Mouse (Mus musculus) limb, embryonic 15.5 days (tissue): ENCODE measurements around the gene Fxyd2. TPM values are rescaled to one million over a fixed set of nuclear protein-coding genes. Genes with fewer than 3 reads are reported as not detected.

Source experiments
- ATAC-seq: fragments of 200-750 bp; cut with Nextera tagmentation; 2 replicates; pipeline ENCODE4 v1.8.0; 2017; ENCODE audit warnings: low read depth, moderate TSS enrichment; ENCODE audit not compliant: insufficient number of reproducible peaks, low FRiP score, low TSS enrichment
- H3K27ac ChIP-seq: fragments of 300-500 bp; sonication (generic); 2 replicates; pipeline ENCODE4 v1.5.1; 2015; ENCODE audit warnings: moderate library complexity, mild to moderate bottlenecking, inconsistent platforms
- H3K27me3 ChIP-seq: fragments of 300-500 bp; sonication (generic); 2 replicates; pipeline ENCODE4 v1.6.1; 2015; ENCODE audit warnings: inconsistent platforms
- H3K36me3 ChIP-seq: fragments of 300-500 bp; sonication (generic); 2 replicates; pipeline ENCODE4 v1.6.1; 2015; ENCODE audit warnings: inconsistent platforms
- H3K4me1 ChIP-seq: fragments of 300-500 bp; sonication (generic); 2 replicates; pipeline ENCODE4 v1.6.1; 2015; ENCODE audit warnings: inconsistent platforms
- H3K4me2 ChIP-seq: fragments of 300-500 bp; sonication (generic); 2 replicates; pipeline ENCODE4 v1.6.1; 2015; ENCODE audit warnings: mild to moderate bottlenecking, inconsistent platforms
- H3K4me3 ChIP-seq: fragments of 300-500 bp; sonication (generic); 2 replicates; pipeline ENCODE4 v1.5.1; 2015; ENCODE audit warnings: mild to moderate bottlenecking, inconsistent platforms
- H3K9ac ChIP-seq: fragments of 300-500 bp; sonication (generic); 2 replicates; pipeline ENCODE4 v1.6.1; 2015; ENCODE audit warnings: inconsistent platforms
- H3K9me3 ChIP-seq: fragments of 300-500 bp; sonication (generic); 2 replicates; pipeline ENCODE4 v1.6.1; 2016; ENCODE audit warnings: inconsistent platforms
- WGBS: fragments of 180-500 bp; shearing (Covaris S2); methylation state at CpG from one replicate; pipeline ENCODE4 v1.1.7; 2015; 5-methylcytosine and 5-hydroxymethylcytosine counted together
- polyA plus RNA-seq: library from polyadenylated mRNA; unstranded; fragments of >200 nt; fragmentation: Nextera tagmentation; extraction: Ambion mirVana; gene quantifications from 2 replicates; pipeline ENCODE4 v1.2.1, GENCODE M21; 2015

Fxyd2 gene
- polyA plus RNA-seq, 1 experiment from 2014 or later, result 4.7 TPM

DNA sequence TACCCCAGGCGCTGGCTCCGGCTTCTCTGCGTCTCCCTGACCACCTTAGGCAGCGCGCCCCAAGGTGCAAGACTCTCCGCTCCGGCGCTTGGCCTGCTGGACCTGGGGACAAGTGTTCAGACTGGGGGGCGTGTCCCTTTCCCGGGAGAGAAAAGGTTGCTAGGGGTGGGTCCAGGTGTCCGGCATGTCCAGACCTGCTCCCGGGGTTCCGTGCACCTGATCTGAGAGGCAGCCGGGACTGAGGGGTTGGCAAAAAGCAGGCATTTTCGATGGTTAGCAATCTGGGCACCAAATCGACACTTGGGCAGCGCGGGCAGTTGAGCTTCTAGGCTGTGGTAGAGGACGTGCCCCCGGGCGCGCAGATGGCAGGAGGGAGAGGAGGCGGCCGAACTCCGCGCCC lies 31.7 kb downstream of the Fxyd2 start:
- H3K4me1 ChIP-seq, result peaks cover 18% of the 10 kb centered on the region
- peak overlapping the region; percentile 77 for H3K4me2 ChIP-seq
- H3K9me3 ChIP-seq, result no peaks in the 10 kb centered on the region
- no peak for ATAC-seq
- peaks cover 75% of the 10 kb centered on the region for H3K27me3 ChIP-seq
- no peaks in the 10 kb centered on the region for H3K36me3 ChIP-seq
- peak overlapping the region; percentile 39 for H3K4me3 ChIP-seq
- 4% methylated on average over 26 of the region's 26 CpGs for WGBS
- H3K9ac ChIP-seq, result no peak overlapping the region
- H3K27ac ChIP-seq, result no peak overlapping the region

DNA sequence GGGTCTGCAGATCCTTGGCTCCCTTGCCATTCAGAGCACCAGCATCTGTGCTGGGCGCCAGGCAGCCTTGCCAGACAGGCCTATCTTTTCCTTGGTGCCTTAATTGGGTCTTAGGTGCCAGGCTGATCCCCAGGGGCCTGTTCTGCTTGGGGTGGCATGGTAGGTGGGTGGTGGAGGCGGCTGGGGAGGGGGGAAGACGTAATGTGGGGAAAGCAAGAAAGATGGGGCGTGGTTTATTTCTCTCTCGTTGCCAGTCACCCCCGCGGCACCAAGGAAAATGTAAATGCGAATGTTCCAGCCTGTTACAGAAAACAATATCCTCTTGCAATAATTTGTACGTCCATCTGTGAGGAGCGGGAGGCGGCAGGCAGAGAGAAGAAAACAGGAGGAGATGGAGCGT lies 33.2 kb downstream of the Fxyd2 start:
- Histone ChIP-seq H3K4me2 (no peak overlapping the region), H3K9me3 (no peaks in the 10 kb centered on the region), H3K4me1 (peaks cover 18% of the 10 kb centered on the region), H3K27ac (no peak overlapping the region), H3K27me3 (peaks cover 62% of the 10 kb centered on the region), H3K4me3 (no peak overlapping the region), H3K9ac (no peak overlapping the region), H3K36me3 (no peaks in the 10 kb centered on the region)
- no peak for ATAC-seq
- 66% methylated on average over 12 of the region's 12 CpGs for WGBS

DNA sequence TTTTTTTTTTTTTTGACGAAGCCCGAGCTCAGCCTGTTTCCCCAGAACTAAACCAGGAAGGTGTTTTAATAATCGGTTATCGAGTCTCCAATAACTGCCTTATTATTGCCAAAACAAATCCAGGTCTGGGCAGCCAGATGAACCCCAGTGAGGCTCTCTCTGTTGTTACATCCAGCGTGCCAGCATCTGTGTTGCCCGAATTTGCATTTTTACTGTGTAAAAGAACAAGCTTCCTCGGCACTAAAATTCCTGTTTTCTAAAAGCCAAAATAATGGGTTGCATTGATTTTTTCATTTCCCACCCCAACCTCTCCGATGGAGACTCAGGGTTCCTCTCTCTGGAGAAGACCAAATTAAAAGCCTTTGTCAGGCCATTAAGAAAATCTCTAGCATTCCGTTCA lies 33.6 kb downstream of the Fxyd2 start:
- Histone ChIP-seq H3K4me2 (no peak overlapping the region), H3K27me3 (peaks cover 60% of the 10 kb centered on the region), H3K27ac (no peak overlapping the region), H3K4me1 (peaks cover 18% of the 10 kb centered on the region), H3K4me3 (no peak overlapping the region), H3K9me3 (no peaks in the 10 kb centered on the region), H3K36me3 (no peaks in the 10 kb centered on the region), H3K9ac (no peak overlapping the region)
- ATAC-seq, result no peak
- 57% methylated on average over 9 of the region's 9 CpGs for WGBS

DNA sequence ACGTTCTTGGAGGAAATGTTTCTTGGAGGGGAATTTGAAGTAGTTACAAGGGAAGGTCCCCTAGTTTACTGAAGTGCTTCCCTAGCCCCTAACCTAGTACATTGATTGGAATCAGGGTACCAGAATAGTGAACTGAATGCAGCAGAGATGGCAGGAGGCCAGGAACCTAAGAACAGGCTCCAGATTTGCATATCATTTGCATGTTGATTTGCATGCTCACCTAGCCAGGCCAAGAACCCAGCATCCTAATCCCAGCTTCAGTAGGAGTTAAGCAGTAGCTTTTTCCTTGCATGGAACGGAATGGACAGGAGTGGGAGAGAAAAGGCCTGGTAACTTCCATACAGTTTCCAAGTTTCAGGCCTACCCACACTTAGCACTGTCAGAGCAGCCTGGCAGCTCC lies 34.7 kb downstream of the Fxyd2 start:
- no peak overlapping the region for H3K4me3 ChIP-seq
- ATAC-seq, result no peak
- peaks cover 18% of the 10 kb centered on the region for H3K4me1 ChIP-seq
- WGBS, result 76% methylated on average over 2 of the region's 2 CpGs
- no peak overlapping the region for H3K9ac ChIP-seq
- H3K9me3 ChIP-seq, result no peaks in the 10 kb centered on the region
- no peak overlapping the region for H3K27ac ChIP-seq
- peaks cover 53% of the 10 kb centered on the region for H3K27me3 ChIP-seq
- H3K36me3 ChIP-seq, result no peaks in the 10 kb centered on the region
- no peak overlapping the region for H3K4me2 ChIP-seq

DNA sequence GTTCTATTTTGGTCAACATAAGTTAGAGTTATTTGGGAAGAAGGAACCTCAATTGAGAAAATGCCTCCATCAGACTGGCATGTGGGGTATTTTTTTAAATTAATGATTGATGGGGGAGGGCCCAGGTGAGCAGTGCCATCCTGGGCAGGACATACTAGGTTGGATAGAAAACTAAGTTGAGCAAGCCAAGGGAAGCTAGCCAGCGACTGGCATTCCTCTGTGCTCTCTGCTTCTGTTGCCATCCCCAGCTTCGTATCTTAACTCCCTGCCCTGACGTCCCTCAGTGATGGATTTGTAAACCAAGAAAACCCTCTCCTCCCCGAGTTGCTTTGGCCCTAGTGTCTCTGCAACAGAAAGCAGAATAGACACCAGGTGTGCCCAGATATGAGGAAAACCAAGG lies 39.6 kb downstream of the Fxyd2 start:
- Histone ChIP-seq H3K4me2 (no peak overlapping the region), H3K9ac (no peak overlapping the region), H3K27ac (no peak overlapping the region), H3K9me3 (no peaks in the 10 kb centered on the region), H3K4me3 (no peak overlapping the region), H3K36me3 (no peaks in the 10 kb centered on the region), H3K27me3 (peaks cover 12% of the 10 kb centered on the region; the same call in 1 of the 2 replicates), H3K4me1 (no peaks in the 10 kb centered on the region)
- 77% methylated on average over 4 of the region's 4 CpGs for WGBS
- no peak for ATAC-seq

DNA sequence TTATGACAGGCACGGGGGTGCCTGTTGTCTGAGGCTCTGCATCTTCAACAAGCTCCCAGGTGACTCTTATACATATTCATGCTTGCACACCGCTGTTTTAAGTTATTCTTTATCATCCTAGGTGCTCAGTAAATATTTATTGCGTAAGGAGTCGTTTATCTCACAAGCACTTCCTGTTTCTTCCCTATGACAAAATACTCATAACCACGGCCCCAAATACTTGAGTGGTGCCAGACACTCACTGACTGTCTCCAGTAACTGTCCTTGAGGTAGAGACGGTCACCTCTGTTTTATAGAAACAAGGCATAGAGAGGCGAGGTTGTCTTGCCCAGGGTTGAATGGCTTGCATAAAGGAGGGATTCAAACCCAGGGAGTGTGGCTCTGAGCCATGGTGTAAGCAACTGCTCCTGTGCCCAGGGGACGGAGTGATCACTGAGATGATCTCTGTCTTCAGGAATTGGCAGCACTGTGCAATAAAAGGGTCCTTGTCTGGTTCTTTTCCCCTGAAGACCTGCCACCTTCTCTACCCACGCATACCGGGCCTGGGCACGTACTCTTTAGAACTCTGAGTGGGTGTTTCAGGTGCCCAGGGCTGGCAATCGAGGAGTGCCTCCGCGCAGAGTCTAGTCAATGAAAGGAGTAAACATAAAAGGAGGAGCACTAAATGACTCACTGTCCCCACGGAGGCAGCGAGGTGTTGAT lies 40.8 kb downstream of the Fxyd2 start:
- H3K4me3 ChIP-seq, result no peak overlapping the region
- no peaks in the 10 kb centered on the region for H3K36me3 ChIP-seq
- H3K4me2 ChIP-seq, result no peak overlapping the region
- peaks cover 10% of the 10 kb centered on the region; the same call in 1 of the 2 replicates for H3K27me3 ChIP-seq
- 76% methylated on average over 16 of the region's 16 CpGs for WGBS
- ATAC-seq, result no peak
- H3K4me1 ChIP-seq, result peaks cover 1% of the 10 kb centered on the region; the same call in 1 of the 2 replicates
- H3K27ac ChIP-seq, result no peak overlapping the region
- H3K9me3 ChIP-seq, result no peaks in the 10 kb centered on the region
- H3K9ac ChIP-seq, result no peak overlapping the region

DNA sequence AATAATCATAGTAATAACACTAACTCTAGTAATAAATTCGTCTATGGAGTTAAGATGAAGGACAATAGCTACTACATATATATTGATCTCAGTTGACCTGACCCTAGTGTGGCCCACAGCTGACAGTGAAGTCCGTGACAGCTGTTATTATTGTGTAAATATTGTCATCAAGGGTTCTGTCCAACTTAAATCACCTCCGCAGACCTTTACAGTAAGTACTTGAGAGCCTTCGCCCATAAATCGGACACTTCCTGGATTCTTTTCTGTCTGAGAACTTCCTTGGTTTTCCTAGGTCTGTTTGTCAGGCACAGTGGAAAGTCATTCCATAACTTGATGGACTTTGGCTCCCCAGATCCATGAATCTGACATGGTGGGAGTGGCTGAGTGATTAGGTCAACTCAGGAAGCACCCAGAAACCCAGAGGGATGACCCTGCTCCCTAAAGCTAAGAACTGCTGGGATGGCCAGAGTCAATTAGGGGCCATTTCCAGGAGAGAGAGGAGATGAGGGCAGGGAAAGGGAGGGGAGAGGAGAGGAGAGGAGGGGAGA lies 44.9 kb downstream of the Fxyd2 start:
- Histone ChIP-seq H3K36me3 (no peaks in the 10 kb centered on the region), H3K27me3 (peaks cover 13% of the 10 kb centered on the region), H3K4me3 (no peak overlapping the region), H3K27ac (no peak overlapping the region), H3K4me2 (no peak overlapping the region), H3K9me3 (no peaks in the 10 kb centered on the region), H3K4me1 (peaks cover 11% of the 10 kb centered on the region), H3K9ac (no peak overlapping the region)
- WGBS, result 80% methylated on average over 5 of the region's 5 CpGs
- no peak for ATAC-seq

DNA sequence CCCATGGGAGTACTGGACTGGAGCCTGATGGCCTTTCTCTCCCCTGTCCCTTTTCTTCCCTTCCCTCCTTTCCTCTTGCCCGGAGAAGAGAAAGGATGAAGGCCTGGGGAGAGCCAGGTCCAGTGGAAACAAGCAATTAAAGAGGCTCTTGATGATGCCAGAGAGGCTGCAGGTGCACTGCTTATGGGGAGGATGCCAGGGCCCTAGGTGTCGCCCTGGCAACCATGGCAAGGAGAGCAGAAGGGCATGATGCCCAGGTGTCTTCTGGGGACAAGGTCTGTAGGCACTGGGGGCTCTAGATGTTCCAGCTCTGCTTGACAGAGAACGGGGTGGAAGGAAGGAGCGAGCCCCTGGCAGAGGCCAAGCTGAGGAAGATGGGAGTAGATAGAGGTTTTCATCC lies 50.2 kb downstream of the Fxyd2 start:
- peaks cover 7% of the 10 kb centered on the region for H3K27me3 ChIP-seq
- 74% methylated on average over 3 of the region's 4 CpGs for WGBS

DNA sequence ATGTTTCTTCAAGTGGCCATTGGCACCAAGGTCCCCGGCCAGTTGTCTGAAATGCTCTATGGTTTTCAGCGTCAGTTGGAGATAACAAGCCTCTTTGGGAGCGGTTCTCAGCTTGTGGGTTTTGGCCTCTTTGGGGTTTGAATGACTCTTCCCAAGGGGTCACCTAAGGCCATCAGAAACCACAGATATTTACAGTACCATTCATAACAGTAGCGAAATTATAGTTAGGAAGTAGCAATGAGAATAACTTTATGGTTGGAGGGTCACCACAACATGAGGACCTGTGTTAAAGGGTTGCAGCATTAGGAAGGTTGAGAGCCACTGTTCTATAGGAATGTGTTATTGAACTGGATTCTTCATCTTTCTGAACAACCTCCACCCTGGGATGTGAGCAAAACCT lies 51.9 kb downstream of the Fxyd2 start:
- H3K4me3 ChIP-seq, result no peak overlapping the region
- 81% methylated on average over 4 of the region's 4 CpGs for WGBS
- no peak overlapping the region for H3K4me2 ChIP-seq
- no peak overlapping the region for H3K9ac ChIP-seq
- no peak for ATAC-seq
- H3K36me3 ChIP-seq, result no peaks in the 10 kb centered on the region
- peaks cover 7% of the 10 kb centered on the region for H3K27me3 ChIP-seq
- peaks cover 4% of the 10 kb centered on the region; the same call in 1 of the 2 replicates for H3K4me1 ChIP-seq
- no peaks in the 10 kb centered on the region for H3K9me3 ChIP-seq
- no peak overlapping the region for H3K27ac ChIP-seq

More for the DNA sequence above, 50.2 kb downstream of the Fxyd2 start:
- no peak overlapping the region for H3K4me2 ChIP-seq
- no peak overlapping the region for H3K27ac ChIP-seq
- no peak for ATAC-seq
- peaks cover 11% of the 10 kb centered on the region for H3K4me1 ChIP-seq
- no peak overlapping the region for H3K9ac ChIP-seq
- H3K36me3 ChIP-seq, result no peaks in the 10 kb centered on the region
- H3K9me3 ChIP-seq, result no peaks in the 10 kb centered on the region
- H3K4me3 ChIP-seq, result no peak overlapping the region

DNA sequence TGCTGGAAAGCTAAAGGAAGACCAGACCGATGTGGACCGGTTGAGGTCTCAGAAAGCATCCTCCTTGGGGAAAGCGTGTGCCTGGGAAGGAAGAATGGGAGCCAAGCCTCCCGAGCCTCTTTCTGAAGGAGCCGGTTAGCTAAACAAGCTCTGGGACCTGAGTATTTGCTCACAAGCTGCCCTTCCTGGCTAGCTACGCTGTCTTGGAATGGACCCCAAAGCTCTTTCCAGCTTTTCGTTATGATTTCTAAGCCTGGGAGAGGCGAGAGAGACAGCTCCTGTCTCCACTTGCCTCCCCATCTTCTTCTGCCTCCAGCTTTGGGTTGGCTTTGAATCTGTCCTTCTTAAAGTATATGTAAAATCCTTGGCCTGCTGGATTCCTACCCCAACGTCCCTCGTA lies 54.6 kb downstream of the Fxyd2 start:
- no peaks in the 10 kb centered on the region for H3K36me3 ChIP-seq
- no peak overlapping the region for H3K4me3 ChIP-seq
- no peak overlapping the region for H3K4me2 ChIP-seq
- H3K9ac ChIP-seq, result no peak overlapping the region
- H3K4me1 ChIP-seq, result no peaks in the 10 kb centered on the region
- H3K27ac ChIP-seq, result no peak overlapping the region
- H3K27me3 ChIP-seq, result no peaks in the 10 kb centered on the region
- WGBS, result 73% methylated on average over 10 of the region's 10 CpGs
- ATAC-seq, result no peak
- no peaks in the 10 kb centered on the region for H3K9me3 ChIP-seq

DNA sequence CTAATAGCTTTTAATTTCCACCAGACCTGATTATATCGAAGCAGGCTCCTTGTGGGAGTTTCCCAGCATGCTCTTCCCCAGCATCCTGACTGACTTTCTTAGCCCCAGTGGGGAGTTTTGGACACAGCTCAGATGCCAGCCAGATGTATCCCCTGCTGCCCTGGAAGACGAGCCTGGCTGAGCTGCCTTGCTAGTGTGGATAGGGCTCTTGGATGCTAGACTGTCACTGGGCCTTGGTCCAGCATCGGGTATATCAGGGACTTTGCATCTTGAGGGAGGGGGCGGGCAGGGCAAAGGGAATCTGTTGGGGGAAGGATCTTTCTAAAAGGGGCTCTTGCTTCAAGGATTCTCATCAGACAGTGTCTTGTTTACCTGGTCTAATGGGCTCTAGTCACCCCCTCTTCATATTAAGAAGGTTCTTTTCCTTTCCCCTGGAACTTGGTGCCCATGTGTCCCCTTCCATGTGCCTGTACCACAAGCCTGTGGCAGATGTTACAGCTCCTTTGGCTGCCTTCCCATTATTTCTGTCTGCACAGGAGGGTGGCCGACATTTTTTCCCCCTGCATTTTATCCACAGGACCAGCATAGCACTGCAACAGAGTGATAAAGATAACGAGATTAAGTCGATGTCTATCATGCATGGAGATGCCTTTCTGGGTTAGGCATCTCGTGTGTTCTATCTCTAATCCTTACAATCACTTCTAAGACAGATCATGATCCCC lies 55.6 kb downstream of the Fxyd2 start:
- Histone ChIP-seq H3K4me1 (no peaks in the 10 kb centered on the region), H3K27ac (no peak overlapping the region), H3K27me3 (no peaks in the 10 kb centered on the region), H3K4me2 (no peak overlapping the region), H3K36me3 (no peaks in the 10 kb centered on the region), H3K9me3 (no peaks in the 10 kb centered on the region), H3K9ac (no peak overlapping the region), H3K4me3 (no peak overlapping the region)
- ATAC-seq, result no peak
- WGBS, result 57% methylated on average over 8 of the region's 8 CpGs

DNA sequence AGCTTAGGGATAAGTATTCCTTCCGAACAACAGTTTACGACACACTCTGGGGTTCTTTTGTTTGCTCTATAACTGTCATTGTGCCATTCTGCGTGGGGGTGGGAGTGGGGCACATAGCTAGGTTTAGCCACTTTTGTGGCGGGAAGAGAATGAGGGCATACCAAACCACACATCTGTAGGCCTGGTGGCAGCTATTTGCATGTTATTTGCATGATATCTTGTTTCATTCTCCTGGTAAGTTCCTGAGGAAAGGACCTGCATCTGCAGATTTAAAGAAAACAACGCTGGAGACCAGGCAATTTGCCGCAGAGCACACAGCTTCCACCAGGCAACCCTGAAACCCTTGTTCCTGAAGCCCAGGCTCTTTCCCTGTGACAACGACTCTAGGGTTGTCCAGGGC lies 57.7 kb downstream of the Fxyd2 start:
- Histone ChIP-seq H3K4me2 (no peak overlapping the region), H3K4me3 (no peak overlapping the region), H3K4me1 (no peaks in the 10 kb centered on the region), H3K27ac (no peak overlapping the region), H3K9ac (no peak overlapping the region), H3K9me3 (no peaks in the 10 kb centered on the region), H3K27me3 (no peaks in the 10 kb centered on the region), H3K36me3 (no peaks in the 10 kb centered on the region)
- ATAC-seq, result no peak
- WGBS, result 23% methylated on average over 7 of the region's 7 CpGs
